Mouse (Mus musculus) adrenal gland, postnatal 25 days (tissue): ENCODE measurements around the gene Mup3. TPM values are rescaled to one million over a fixed set of nuclear protein-coding genes. Genes with fewer than 3 reads are reported as not detected.
"Not testable (repeated sequence)": the region's sequence is repeated elsewhere in the genome, so short reads cannot be mapped to it uniquely, and the experiment has no call there.

Experiments
- DNase-seq: peaks from one replicate; pipeline ENCODE4 v3.0.0; 2021; ENCODE audit warnings: mixed read lengths
- long read RNA-seq: library from polyadenylated mRNA; stranded (forward); transcript quantifications from one replicate; pipeline ENCODE4 v2.0.0, GENCODE M21; 2021
- total RNA-seq: library from RNA; stranded (reverse); gene quantifications from 2 replicates; pipeline ENCODE4 v1.2.3, GENCODE M21; 2021

Gene Mup3
- total RNA-seq = 0.33 and 16.3 TPM in 2 replicates
- long read RNA-seq, transcript Mup3-202 (7 exons, 916 nt) = major isoform, 2,256 of 4,332 reads
- long read RNA-seq, transcript Mup3-201 (7 exons, 938 nt) = minor isoform, 1,222 of 4,332 reads
- long read RNA-seq, partial matches to known transcripts = 679 of 4,332 reads
- long read RNA-seq, other reads (novel, unspliced or antisense) = 175 of 4,332 reads

GRCm38 (mm10) chr4:62087241-62087640, at the start of gene Mup3:
TSS of gene Mup3 (minus strand) at chr4:62087342.
- no peak for DNase-seq

- DNase-seq = peak; percentile 56
Observed at GRCm38 (mm10) chr4:62133706-62134105, 46.6 kb upstream of the Mup3 start.

- peak; percentile 8 for DNase-seq
Observed at GRCm38 (mm10) chr4:62103366-62103765, 16.2 kb upstream of the Mup3 start.

- DNase-seq = no peak
Observed at GRCm38 (mm10) chr4:62087953-62088352, 811 bp upstream of the Mup3 start.

GRCm38 (mm10) chr4:62082755-62083154, 4.4 kb downstream of the Mup3 start:
- no peak for DNase-seq

- DNase-seq = no peak
Observed at GRCm38 (mm10) chr4:62075126-62075525, 12.0 kb downstream of the Mup3 start.

GRCm38 (mm10) chr4:62054780-62055179, 32.4 kb downstream of the Mup3 start:
- not testable (repeated sequence) for DNase-seq

GRCm38 (mm10) chr4:62054058-62054457, 33.1 kb downstream of the Mup3 start, which contains the start of gene Mup20:
TSS of gene Mup20 (minus strand) at chr4:62054158.
- DNase-seq = not testable (repeated sequence)

Other genes starting within 250 kb of the Mup3 start
- gene Mup20, start 33.2 kb downstream of the Mup3 start, total RNA-seq = not detected in 2 replicates
- not detected in 2 replicates for gene Mup21, start 63.5 kb upstream of the Mup3 start, total RNA-seq
- gene Zfp37, start 143.7 kb upstream of the Mup3 start, total RNA-seq = 3.8 and 5.2 TPM in 2 replicates
- 27.7 and 30.6 TPM in 2 replicates for gene Slc31a2, start 175.2 kb upstream of the Mup3 start, total RNA-seq